Mouse (Mus musculus) granulocyte monocyte progenitor cell, adult 5-6 weeks (primary cell): ENCODE measurements around the gene Gm45618. TPM values are rescaled to one million over a fixed set of nuclear protein-coding genes. Genes with fewer than 3 reads are reported as not detected.
"Not testable (repeated sequence)": the region's sequence is repeated elsewhere in the genome, so short reads cannot be mapped to it uniquely, and the experiment has no call there.

Experiments
- ATAC-seq: replicated peaks from 2 replicates; pipeline ENCODE4 v1.8.0; 2016; ENCODE audit warnings: mild to moderate bottlenecking, moderate TSS enrichment, inconsistent platforms; ENCODE audit not compliant: poor library complexity, severe bottlenecking
- total RNA-seq, 2 experiments: library from RNA; stranded (forward) in 1 of 2; stranded (reverse) in 1 of 2; fragments of 200-712, 200-1000 nt in 1 of 2; fragments of >200 nt in 1 of 2; fragmentation: Nextera tagmentation in 1 of 2; gene quantifications; 2 replicates each; pipeline ENCODE4 v1.2.3; 2014 to 2017

Gm45618 gene
- total RNA-seq (2014; fragmentation: Nextera tagmentation), result not detected in 2 replicates
- not detected in 2 replicates for total RNA-seq (2017)

DNA sequence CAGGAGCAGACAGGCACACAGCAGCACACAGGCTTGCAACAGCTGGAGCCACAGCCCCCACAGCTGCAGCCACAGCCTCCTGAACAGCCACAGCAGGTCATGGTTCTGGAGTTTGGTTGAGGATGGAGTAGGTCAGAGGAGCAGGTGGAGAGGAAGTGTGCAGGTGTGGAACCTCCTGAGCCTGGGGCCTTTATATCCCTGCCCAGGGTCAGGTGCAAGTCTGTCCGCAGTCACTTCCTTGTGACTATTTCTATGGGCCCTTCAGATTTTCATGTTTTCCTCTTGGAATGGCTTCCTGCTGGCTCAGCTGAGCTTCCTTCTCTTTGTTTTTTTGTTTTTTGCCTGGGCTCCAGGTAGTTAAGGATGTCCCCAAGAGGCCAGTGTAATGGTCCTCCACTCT lies at the start of gene Gm45618:
TSS of gene Gm45618 (minus strand) at position 101 of the 400 bp plus-strand sequence.
- not testable (repeated sequence) for ATAC-seq

DNA sequence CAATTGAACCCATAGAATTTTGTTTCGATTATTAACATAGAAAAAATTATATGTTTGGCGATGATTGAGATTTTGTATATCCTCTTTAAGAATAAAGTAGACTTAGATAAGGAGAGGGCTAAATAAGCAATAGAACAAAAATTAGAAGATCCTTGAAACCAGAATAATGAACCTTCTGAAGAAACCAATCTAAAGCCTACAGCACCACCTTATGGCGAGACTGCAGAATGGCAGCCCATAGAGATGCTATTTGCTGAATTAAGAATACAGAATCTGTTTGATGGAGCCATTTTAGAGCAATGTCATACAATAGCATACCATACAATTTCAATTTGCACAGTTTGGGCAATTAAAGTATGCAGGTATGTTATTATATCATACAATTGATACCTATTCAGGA lies 49.3 kb upstream of the Gm45618 start:
- ATAC-seq, result peak; percentile 66

DNA sequence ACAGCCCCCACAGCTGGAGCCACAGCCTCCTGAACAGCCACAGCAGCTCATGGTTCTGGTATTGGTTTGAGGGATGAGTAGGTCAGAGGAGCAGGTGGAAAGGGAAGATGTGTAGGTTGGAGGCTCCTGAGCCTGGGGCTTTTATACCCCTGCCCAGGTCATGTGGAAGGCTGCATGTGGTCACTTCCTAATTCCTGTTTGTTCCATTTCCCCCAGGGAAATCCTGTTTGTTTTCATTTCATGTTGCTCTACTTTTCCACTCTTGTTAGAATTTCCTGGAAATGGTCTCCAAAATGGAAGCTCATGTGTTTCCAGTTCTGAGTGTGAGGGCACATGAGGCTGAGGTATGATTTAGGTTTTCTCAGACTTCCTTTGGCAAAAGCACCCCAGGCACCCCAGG lies 45.1 kb upstream of the Gm45618 start, which contains the start of gene Gm4553:
TSS of gene Gm4553 (minus strand) at position 101 of the 400 bp plus-strand sequence.
- ATAC-seq, result not testable (repeated sequence)

DNA sequence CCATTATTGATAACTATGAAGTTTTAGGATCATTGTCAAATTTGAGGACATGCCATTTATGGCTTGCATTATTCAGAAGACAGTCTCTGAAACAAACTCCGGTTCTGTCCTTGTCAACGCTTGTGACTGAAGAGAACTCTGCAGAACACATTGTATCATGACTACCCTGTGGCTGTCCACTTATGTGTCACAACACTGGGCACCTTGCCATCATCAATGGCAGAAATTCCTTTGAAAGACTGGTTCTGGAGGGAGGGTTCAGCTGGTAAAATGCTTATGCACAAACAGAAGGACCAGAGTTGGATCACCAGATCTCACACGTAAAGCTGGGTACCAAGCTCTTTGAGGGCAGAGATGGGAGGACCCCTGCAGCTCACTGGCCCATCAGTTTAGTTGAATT lies 38.8 kb upstream of the Gm45618 start:
- ATAC-seq, result no peak

DNA sequence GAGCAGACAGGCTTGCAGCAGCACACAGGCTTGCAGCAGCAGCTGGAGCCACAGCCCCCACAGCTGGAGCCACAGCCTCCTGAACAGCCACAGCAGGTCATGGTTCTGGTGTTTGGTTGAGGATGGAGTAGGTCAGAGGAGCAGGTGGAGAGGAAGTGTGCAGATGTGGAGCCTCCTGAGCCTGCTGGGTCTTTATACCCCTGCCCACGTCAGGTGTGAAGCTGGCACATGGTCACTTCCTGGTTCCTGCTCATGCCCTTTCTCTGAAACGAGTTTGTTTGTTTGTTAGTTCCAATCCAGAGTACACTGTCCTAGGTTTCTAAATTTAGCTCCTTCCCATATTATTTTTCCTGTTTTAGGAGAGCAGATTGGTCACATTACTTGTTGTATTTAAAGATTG lies 36.5 kb upstream of the Gm45618 start, which contains the start of gene Gm29735:
TSS of gene Gm29735 (minus strand) at position 101 of the 400 bp plus-strand sequence.
- not testable (repeated sequence) for ATAC-seq

DNA sequence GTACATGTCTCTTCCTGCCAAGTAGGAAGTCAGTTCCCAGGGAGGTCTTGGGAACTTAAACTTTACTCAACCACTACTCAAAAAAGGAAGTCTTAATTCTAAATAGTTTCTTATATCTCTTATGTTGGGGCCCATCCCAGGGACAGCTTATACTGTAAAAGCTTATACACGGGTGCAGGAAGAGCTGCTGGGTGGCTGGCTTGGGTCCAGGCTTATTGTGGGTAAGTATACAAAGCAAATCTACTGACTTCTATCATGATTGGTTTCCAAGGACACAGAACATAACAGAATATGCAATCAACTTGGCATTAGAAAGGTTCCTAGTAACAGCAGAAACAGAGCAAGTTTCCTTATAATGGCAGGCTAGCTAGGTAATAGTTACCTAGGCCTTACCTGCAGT lies 34.8 kb upstream of the Gm45618 start:
- no peak for ATAC-seq

DNA sequence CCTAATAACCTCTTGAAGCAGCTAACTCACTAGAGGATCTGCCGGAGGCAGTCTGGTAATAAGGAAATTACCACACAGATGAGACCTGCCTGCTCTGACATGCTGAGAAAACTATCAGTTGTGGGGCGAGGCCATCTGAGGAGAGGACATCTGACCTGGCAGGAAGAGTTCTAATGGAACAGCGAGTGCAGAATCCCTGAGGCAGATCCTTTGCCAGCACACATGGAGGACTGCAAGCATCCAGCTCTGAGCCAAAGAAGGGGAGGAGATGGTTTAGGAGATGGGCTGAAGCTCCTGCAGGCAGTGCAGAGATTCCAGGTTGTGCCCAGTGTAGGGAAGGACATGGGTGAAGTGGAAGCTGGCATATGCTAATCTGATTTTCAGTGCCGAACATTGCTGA lies 31.7 kb upstream of the Gm45618 start:
- ATAC-seq, result no peak

DNA sequence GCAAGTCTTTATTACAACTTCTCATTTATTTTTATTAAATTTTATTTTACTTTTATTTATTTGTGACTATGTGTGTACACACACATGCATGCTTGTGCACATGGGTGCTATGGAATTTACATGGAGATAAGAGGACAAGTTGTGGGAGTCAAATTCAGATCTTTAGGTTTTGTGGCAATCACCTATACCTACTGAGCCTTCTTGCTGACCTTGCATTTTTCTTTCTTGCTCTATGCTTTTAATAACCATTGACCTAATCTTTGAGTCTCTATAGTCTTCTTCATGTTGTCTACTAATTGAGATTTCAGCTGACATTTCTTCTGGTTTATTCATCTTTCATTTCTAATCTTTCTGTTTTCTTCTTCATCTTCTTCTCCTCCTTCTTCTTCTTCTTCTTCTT lies 28.1 kb upstream of the Gm45618 start:
- ATAC-seq, result no peak

DNA sequence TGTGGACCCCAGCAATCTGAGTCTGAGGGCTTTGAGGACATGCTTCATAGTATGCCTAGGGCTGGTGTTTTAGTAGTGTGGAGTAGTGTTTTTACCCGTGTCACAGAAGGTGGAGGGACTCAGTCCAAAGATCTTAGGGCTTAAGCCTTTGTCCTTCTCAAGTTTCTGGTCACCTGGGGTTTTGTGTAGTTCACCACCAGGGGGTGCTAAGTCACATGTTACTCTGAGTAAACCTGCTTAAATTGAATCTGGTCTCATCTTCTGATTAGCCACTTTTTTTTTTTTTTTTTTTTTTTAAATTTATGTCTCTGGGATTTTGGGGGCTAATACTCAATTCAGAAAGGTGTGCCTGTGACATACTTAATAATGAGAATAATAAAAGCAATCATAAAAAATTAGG lies 25.5 kb upstream of the Gm45618 start:
- no peak for ATAC-seq

DNA sequence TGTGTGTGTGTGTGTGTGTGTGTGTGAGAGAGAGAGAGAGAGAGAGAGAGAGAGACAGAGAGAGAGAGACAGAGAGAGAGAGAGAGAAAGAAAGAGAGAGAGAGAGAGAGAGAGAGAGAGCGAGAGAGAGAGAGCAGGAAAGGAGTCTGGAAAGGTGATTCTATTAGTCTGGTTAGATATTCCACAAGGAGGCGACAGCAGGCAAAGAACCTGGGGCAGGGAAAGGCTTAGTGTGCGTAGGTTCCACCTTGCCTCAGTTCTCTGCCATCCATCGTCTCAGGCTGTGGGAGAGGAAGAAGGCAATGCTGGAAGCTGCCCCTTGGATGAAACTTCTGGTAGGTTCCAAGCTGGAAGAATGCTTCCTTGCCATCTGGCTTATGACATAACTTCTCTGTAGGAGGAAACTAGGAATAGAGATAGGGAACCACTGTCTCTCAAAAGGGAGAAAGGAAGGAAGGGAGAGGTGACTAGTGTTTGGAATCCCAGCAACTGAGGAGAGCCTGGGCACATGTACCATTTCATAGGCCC lies 24.9 kb upstream of the Gm45618 start:
- no peak for ATAC-seq

DNA sequence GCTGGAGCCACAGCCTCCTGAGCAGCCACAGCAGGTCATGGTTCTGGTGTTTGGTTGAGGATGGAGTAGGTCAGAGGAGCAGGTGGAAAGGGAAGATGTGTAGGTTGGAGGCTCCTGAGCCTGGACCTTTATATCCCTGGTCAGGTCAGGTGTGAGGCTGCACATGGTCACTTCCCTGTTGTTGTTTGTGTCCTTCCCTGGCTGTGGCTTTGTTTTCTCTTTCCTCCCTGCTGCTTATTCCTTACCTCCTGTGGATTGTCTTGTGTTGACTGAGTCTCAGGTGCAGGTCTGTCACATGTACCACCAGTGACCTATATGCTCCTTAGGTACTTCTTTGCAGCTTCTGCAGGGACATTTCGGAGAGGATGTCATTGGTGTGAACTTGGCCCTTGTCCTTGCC lies 24.0 kb upstream of the Gm45618 start, which contains the start of gene Gm45337:
TSS of gene Gm45337 (minus strand) at position 101 of the 400 bp plus-strand sequence.
- no peak for ATAC-seq

DNA sequence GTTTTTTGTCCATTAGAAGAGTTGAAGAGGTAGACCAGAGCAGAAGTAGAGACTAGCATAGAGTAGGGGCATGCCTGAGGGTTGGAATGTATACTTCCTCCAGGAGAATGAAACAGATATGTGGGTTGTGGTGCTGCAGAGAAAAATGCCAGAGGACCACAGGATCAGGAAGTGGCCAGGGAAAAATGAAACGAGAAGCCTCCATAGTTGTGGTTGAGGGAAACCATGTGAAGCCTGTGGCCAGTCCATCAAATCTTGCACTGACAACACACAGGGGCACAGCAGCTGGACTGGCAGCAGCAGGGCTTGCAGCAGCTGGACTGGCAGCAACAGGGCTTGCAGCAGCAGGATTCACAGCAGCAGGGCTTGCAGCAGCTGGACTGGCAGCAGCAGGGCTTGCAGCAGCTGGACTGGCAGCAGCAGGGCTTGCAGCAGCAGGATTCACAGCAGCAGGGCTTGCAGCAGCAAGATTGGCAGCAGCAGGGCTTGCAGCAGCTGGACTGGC lies 23.0 kb upstream of the Gm45618 start:
- peak; percentile 33; the same call in 1 of the 2 replicates for ATAC-seq

DNA sequence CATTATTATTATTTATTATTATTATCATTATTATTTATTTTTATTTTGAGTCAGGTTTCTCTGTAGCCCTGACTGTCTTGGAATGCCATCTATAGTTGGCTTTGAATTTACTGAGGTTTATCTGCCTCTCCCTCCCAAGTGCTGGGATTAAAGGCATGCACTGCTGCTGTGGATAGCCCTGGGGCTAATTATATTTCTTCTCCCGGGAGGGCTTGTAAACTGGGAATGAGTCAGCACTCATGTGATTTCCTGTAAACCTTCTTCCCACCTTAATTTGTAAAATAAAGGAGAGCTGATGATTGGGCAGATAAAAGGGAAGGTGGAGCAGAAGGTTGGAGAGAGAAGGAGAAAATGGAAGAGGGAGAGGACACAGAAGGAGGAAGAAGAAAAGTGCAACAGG lies 20.2 kb upstream of the Gm45618 start:
- no peak for ATAC-seq

DNA sequence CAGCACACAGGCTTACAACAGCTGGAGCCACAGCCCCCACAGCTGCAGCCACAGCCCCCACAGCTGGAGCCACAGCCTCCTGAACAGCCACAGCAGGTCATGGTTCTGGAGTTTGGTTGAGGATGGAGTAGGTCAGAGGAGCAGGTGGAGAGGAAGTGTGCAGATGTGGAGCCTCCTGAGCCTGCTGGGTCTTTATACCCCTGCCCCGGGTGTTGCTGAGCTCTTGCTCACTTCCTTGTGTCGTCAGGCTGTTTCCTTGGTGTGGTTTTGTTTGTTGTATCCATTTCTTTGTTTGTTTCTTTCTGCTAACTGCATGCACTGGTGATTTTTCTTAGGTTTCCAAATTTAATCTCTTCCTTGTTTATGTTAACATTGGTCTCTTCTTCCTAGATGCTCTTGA lies 15.4 kb upstream of the Gm45618 start, which contains the start of gene Gm39115:
TSS of gene Gm39115 (minus strand) at position 101 of the 400 bp plus-strand sequence.
- not testable (repeated sequence) for ATAC-seq

DNA sequence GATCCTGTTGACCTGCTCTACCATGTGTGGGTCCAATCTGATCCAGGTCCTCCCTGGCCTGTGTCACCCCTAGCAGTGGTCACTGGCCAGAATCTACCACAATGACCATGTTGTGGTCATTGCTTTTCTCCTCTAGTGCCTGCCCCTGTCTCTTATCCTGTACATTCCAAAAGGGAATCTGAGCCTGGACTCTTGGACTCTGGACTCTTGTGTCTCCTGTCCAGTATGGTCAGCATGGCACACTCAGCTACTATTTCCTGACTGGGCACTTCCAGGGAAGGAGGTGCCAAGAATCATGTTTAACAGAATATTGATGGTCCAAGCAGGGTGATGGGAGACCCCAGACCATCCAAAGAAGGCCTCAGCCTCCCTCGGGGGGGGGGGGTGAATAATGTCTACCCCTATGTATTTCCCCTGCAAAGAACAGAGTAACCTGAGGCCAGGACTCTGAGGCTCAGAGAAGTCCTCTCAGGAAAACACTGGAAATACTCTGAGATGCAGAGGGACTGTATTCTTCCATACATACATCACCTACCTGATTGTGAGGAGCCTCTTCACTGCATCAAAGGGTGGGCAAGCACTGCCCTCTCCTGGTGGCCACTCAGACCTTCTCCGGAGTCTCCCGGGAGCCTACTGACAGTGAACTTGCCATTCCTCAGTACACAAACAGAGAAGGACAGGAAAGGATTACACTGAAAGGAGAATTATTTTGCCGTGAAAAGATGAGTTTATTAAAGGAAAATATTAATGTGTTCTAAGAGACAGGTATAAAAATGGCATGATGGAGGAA lies 13.9 kb upstream of the Gm45618 start:
- no peak for ATAC-seq

DNA sequence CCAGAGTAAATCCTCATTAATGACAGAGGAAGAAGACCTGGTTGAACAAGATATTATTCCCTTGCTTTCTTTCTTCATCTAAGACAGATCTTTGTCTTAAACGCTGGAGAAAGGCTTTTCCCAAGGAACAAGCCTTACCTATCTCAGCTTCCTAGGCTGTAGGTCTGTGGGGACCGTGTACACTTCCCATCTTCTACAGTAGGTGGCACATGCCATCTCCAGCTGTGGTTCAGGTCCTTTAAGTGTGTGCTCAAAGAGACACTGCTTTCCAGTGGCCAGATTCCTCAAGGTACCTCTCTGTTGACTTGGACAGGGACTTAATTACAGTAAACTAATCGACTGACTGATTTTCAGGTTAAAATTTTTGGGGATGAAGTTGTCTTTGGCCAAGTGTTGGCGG lies 8.3 kb upstream of the Gm45618 start:
- no peak for ATAC-seq

DNA sequence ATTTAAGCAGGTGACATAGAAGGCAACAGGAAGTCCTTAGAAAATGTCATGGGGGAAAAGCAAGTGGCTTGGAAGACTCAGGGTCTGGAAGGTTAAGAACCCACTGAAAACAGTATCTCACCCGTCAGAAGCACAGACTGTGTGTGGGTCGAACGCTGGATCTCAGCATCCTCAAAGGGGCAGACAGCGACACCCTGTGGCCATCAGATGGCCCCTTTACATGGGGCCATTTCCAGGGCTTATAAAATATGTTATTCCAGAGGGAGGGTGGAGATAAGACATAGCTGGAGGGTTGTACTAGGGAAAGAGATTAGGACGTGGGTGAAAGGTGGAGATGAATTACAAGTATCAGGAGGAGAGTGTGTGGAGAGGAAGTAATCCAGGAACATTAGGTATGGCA lies 897 bp downstream of the Gm45618 start:
- no peak for ATAC-seq

DNA sequence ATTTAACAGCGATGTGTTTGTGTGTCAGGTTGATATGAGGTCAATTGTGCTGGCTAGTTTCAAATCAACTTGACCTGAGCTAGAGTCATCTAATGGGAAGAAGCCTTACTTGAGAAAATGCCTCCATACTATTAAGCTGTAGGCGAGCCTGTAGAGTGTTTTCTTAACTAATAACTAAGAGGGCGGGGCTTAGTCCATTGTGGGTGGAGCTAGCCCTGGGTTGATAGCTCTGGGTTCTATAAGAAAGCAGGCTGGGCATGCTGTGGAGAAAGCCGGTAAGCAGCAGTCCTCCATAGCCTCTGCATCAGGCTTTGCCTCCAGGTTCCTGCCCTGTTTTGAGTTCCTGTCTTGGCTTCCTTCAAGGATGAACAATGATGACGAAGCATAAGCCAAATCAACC lies 15.8 kb downstream of the Gm45618 start:
- ATAC-seq, result no peak

DNA sequence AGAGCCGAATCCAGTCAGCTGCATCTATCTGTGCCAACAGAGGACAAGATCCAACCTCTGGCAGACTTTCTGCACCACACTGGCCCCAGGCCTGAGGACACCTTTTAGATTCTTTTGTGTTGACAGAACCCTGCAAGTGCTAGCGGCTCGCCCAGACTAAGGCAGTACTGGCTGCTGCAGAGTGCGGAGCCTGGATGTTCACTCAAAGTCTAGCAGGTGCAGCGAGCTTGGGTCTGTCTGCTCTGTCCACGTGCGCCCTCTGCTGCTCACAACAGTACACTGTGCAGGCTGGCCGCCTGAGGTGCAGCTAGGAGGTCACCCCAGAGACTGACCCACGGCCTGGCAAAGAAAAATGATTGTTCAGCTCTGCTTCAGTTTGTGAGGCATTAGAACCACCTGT lies 22.8 kb downstream of the Gm45618 start:
- ATAC-seq, result peak; percentile 83

DNA sequence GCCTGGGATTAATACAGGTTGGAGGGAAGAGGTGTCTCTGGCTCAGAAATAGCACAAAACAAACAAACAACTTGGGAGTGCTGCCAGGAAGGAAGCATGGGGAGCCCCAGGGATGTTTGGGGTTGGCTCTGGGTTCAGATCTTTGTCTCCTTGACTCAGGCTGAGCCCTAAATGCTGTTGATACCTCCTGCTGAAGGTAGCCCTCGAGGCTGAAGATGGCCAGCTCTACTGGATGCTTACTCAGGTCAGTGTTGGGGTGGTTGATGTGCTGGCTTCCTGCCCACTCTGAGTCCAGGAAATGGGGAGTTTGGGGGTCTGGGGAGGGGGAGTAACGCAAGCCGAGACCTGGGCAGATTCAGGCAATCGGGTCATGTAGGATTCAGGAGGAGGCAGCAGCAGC lies 23.8 kb downstream of the Gm45618 start:
- no peak for ATAC-seq

DNA sequence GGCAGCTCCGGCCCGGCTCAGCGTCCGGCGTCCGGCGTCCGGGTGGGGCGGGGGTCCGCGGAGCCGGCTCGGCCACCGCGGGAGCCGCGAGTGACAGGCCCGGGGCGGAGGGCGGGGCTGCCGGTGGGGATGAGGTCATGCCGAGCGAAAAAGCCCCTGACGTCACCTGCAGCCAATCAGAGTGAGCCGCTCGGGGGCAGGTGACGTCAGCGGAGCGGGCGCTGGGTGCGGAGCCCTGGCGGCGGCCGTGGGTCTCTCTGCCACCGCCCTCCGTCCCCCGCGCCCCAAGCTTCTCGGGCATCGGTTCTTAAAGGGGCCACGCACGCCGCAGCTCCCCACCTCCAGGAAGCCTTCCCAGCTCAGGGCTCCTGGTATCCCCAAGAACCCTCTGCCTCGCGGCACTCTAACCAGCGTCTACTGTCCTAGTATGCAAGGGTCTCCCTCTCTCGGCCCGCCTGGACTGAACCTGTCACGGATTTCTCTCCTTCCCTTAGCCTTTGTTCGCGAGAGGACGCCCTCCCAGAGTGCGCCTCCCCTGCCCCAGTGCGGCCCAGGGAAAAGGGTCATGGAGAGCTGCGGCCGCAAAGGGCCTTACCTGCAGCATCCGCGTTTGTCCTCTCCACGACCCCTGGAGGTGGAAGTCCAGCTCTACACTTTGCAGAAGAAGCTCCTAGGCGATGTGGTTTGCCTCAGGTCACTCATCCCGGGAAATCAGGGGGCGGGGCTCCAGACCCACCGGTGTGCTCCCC lies 25.2 kb downstream of the Gm45618 start, which contains the start of gene Dusp8:
TSS of gene Dusp8 (minus strand) at position 661 of the 749 bp plus-strand sequence.
- peak; percentile 77 for ATAC-seq
